Mouse (Mus musculus) heart, adult 10 weeks (tissue): ENCODE data around the gene Fam81a. TPM values are rescaled to one million over a fixed set of nuclear protein-coding genes. Genes with fewer than 3 reads are reported as not detected.

Experiments
- polyA plus RNA-seq: library from polyadenylated mRNA; stranded (reverse); fragments of 350-450 nt; fragmentation: Illumina TruSeq; extraction: RNeasy Lipid Tissue Mini Kit (QIAGEN cat#74804); gene quantifications from one replicate; pipeline ENCODE4 v1.2.3, GENCODE M21; 2014; ENCODE audit warnings: low read depth, low replicate concordance

The Fam81a gene
- 3.5 TPM for polyA plus RNA-seq

GRCm38 (mm10) chr9:70142460-70142859 lies at the start of gene Fam81a:
Fam81a (minus strand) TSS chr9:70142560.

Other genes starting within 250 kb of the Fam81a start
- 101 TPM for gene Bnip2, start 153.1 kb downstream of the Fam81a start, polyA plus RNA-seq
- 79.2 TPM for gene Gtf2a2, start 130.0 kb downstream of the Fam81a start, polyA plus RNA-seq
- not detected for gene Gcnt3, start 104.5 kb downstream of the Fam81a start, polyA plus RNA-seq
- gene Myo1e, start 64.8 kb upstream of the Fam81a start, polyA plus RNA-seq = 6.5 TPM